Mouse (Mus musculus) limb, embryonic 14.5 days (tissue): ENCODE results near the gene Emilin3. TPM values are rescaled to one million over a fixed set of nuclear protein-coding genes. Genes with fewer than 3 reads are reported as not detected.
A peak's percentile ranks its signal among the peaks of the same experiment; 100 is the strongest.
"Not testable (repeated sequence)": the region's sequence is repeated elsewhere in the genome, so short reads cannot be mapped to it uniquely, and the experiment has no call there.

ENCODE experiments used
- ATAC-seq: fragments of 200-750 bp; cut with Nextera tagmentation; 2 replicates; pipeline ENCODE4 v1.8.0; 2017; ENCODE audit warnings: low read depth, moderate number of reproducible peaks, moderate TSS enrichment; ENCODE audit not compliant: low FRiP score
- DNase-seq: peaks from one replicate; pipeline ENCODE4 v3.0.0-alpha.2; 2015; ENCODE audit warnings: low spot score
- H3K27ac ChIP-seq: fragments of 300-500 bp; sonication (generic); replicated peaks from 2 replicates; pipeline ENCODE4 v1.5.1; 2014; ENCODE audit warnings: low read depth, mild to moderate bottlenecking, low read length, moderate library complexity, mixed read lengths
- H3K27me3 ChIP-seq: fragments of 300-500 bp; sonication (generic); 2 replicates; pipeline ENCODE4 v1.6.1; 2014; ENCODE audit warnings: low read length, mixed read lengths; ENCODE audit not compliant: control insufficient read depth, insufficient read depth
- H3K36me3 ChIP-seq: fragments of 300-500 bp; sonication (generic); 2 replicates; pipeline ENCODE4 v1.6.1; 2014; ENCODE audit warnings: mild to moderate bottlenecking, low read length, moderate library complexity, mixed read lengths; ENCODE audit not compliant: control insufficient read depth, insufficient read depth
- H3K4me1 ChIP-seq: fragments of 300-500 bp; sonication (generic); 2 replicates; pipeline ENCODE4 v1.6.1; 2014; ENCODE audit warnings: antibody characterized with exemption, low read length, mixed read lengths; ENCODE audit not compliant: control insufficient read depth, insufficient read depth
- H3K4me2 ChIP-seq: fragments of 300-500 bp; sonication (generic); replicated peaks from 2 replicates; pipeline ENCODE4 v1.6.1; 2014; ENCODE audit warnings: low read depth, mild to moderate bottlenecking, low read length, moderate library complexity; ENCODE audit not compliant: severe bottlenecking
- H3K4me3 ChIP-seq: fragments of 300-500 bp; sonication (generic); replicated peaks from 2 replicates; pipeline ENCODE4 v1.5.1; 2014; ENCODE audit warnings: low read length
- H3K9ac ChIP-seq: fragments of 300-500 bp; sonication (generic); 2 replicates; pipeline ENCODE4 v1.6.1; 2014; ENCODE audit warnings: mild to moderate bottlenecking, low read depth, low read length, moderate library complexity; ENCODE audit not compliant: severe bottlenecking
- H3K9me3 ChIP-seq: fragments of 300-500 bp; sonication (generic); 2 replicates; pipeline ENCODE4 v1.6.1; 2016; ENCODE audit warnings: low read length; ENCODE audit not compliant: control insufficient read depth
- POLR2A ChIP-seq: fragments of 200-500 bp; IDR thresholded peaks from 2 replicates; pipeline ENCODE4 v1.8.0; 2012; ENCODE audit warnings: inconsistent platforms, mild to moderate bottlenecking, moderate library complexity, borderline replicate concordance; ENCODE audit not compliant: insufficient read depth, insufficient read length; ENCODE audit errors: extremely low read depth
- WGBS: fragments of 180-500 bp; shearing (Covaris S2); extraction: QIAGEN DNeasy Blood & Tissue Kit; methylation state at CpG from one replicate; pipeline ENCODE4 v1.1.7; 2014; 5-methylcytosine and 5-hydroxymethylcytosine counted together
- polyA plus RNA-seq, 2 experiments: library from polyadenylated mRNA; depleted of rRNA in 1 of 2; stranded (reverse) in 1 of 2; unstranded in 1 of 2; fragments of >200 nt; fragmentation: Nextera tagmentation in 1 of 2; extraction: Ambion mirVana in 1 of 2; gene quantifications; 2 replicates each; pipeline versions ENCODE4 v1.2.1 to v1.2.3; 2012 to 2014

The Emilin3 gene
- 69.3 and 89.0 TPM in 2 replicates for polyA plus RNA-seq (2012; rRNA removed)
- 30.3 and 32.3 TPM in 2 replicates for polyA plus RNA-seq (2014; fragmentation: Nextera tagmentation; extraction: Ambion mirVana)

DNA sequence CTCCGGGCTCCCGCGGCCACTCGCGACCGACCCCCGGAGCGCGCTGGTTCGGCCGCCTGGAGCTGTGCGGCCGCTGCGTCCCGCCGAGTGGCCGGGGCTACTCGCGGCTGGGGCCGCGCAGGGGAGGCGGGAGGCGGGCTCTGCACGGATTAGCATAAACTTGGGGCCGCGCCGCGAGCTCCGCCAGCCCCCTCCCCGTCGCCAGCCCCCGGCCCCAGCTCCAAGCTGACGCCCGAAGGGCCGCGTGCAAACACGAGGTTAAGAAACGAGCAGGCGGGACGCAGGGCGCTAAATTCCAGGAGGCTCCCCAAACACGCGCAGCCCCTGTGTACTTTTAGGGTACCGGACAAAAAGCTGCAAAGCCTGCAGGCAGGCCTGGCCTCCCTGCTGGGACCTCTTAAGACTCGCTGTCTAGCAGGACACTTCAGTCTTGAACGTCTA is at the start of gene Emilin3:
Gene Emilin3 (minus strand): TSS at position 98 of the 441 bp plus-strand sequence.
- peak within 1 kb of the TSS; percentile 87 for H3K4me2 ChIP-seq

DNA sequence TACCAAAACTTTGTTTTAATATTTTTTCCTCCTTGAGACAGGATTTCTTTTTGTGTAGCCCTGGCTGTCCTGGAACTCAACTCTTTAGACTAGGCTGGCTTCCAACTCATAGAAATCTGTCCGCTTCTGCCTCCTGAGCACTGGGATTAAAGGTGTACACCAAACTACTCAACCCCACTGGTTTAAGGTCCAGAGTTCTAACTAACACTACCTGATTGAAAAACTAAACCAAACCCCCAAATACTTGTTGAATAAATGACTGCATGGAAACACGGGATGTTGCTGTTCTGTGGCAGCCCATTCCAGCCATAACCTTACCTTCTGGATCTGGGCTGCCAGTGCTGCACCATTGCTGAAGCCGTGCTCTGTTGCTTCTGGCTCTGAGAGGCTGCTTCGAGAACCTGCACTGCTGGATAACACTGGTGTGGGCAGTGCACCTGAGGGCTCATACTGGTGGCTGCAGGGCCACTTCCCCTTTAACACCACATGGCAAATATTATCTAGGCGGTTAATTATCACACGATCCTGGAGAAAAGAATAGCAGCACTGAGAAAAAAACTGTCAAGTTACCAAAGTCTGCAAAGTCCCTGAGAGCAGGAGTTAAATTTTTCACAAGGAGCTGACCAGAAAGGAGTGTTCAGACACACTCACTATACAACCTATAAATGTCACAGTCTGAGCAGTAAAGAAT is 49.0 kb upstream of the Emilin3 start:
- ATAC-seq (no peak), DNase-seq (no peak)
- H3K36me3 ChIP-seq, result peaks cover 84% of the 10 kb centered on the region
- no peaks in the 10 kb centered on the region for H3K27me3 ChIP-seq
- 88% methylated on average over 6 of the region's 6 CpGs for WGBS
- no peaks in the 10 kb centered on the region for H3K4me1 ChIP-seq
- no peaks in the 10 kb centered on the region for H3K9me3 ChIP-seq
- no peak for TF ChIP-seq POLR2A
- H3K27ac ChIP-seq, result no peak overlapping the region
- H3K4me3 ChIP-seq, result no peak overlapping the region
- no peak overlapping the region for H3K4me2 ChIP-seq
- no peak overlapping the region for H3K9ac ChIP-seq

More for the DNA sequence above, at the start of gene Emilin3:
- Histone ChIP-seq H3K27ac (peak within 1 kb of the TSS; percentile 81), H3K4me3 (peak within 1 kb of the TSS; percentile 65), H3K27me3 (no peaks in the 10 kb centered on the region; the same call in 1 of the 2 replicates), H3K9ac (peak within 1 kb of the TSS; percentile 82), H3K9me3 (no peaks in the 10 kb centered on the region), H3K36me3 (peaks cover 23% of the 10 kb centered on the region), H3K4me1 (peaks cover 25% of the 10 kb centered on the region)
- TF ChIP-seq POLR2A, result no peak
- ATAC-seq (peak; percentile 84), DNase-seq (peak; percentile 56)
- WGBS, result 2% methylated on average over 37 of the region's 46 CpGs

DNA sequence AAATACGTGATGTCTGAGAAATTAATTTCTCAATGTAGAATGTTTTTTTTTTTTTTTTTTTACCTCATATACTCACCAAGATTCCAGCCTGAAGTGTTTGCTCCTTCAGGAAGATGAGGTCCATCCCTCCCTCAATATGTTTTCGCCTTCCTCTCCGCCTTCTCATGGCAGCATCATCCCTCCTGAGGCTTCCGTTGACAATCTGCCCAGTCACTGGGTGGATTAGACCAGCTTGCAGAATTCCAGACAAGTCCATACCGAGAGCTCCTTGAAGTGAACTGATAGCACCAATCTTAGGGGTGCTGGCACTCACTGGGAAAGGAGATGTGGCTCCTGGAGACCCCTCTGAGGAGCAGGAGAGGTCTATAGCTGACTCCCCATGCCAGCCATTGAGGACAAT is 47.8 kb upstream of the Emilin3 start:
- Histone ChIP-seq H3K4me2 (no peak overlapping the region), H3K4me1 (no peaks in the 10 kb centered on the region), H3K9me3 (no peaks in the 10 kb centered on the region), H3K9ac (no peak overlapping the region), H3K27ac (no peak overlapping the region), H3K4me3 (no peak overlapping the region), H3K27me3 (no peaks in the 10 kb centered on the region), H3K36me3 (peaks cover 84% of the 10 kb centered on the region)
- 94% methylated on average over 5 of the region's 5 CpGs for WGBS
- no peak for TF ChIP-seq POLR2A
- ATAC-seq, result no peak
- DNase-seq, result no peak

DNA sequence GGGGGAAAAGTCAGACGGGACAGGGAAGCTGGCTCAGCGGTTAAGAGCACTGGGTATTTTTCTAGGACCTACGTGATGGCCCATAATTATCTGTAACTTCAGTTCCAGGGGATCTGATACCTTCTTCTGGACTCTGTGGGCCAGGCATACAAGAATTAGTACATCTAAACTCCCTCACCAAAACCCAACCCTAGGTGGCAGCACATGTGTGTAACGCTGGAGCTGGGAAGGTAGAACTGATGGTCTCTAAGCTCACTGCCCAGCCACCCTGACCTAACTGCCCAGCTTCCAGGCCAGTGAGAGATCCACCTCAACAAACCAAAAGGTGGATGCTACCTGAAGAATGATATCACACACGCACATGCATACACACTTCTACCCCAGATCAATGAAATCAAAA is 46.6 kb upstream of the Emilin3 start:
- Histone ChIP-seq H3K9me3 (no peaks in the 10 kb centered on the region), H3K4me3 (no peak overlapping the region), H3K36me3 (peaks cover 84% of the 10 kb centered on the region), H3K27ac (no peak overlapping the region), H3K4me1 (peaks cover 2% of the 10 kb centered on the region; the same call in 1 of the 2 replicates), H3K4me2 (no peak overlapping the region), H3K9ac (no peak overlapping the region), H3K27me3 (no peaks in the 10 kb centered on the region)
- no peak for ATAC-seq
- WGBS, result 92% methylated on average over 5 of the region's 5 CpGs
- DNase-seq, result no peak
- no peak for TF ChIP-seq POLR2A

DNA sequence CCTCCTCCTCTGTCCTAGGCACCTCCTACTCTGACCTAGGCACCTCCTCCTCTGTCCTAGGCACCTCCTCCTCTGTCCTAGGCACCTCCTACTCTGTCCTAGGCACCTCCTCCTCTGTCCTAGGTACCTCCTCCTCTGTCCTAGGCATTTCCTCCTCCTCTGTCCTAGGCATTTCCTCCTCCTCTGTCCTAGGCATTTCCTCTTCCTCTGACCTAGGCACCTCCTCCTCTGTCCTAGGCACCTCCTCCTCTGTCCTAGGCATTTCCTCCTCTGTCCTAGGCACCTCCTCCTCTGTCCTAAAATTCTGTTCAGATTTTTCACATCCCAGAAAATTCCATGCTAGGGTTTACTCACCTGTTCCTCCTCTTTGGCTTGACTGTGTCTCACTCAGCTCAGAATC is 45.7 kb upstream of the Emilin3 start:
- not testable (repeated sequence) for H3K27ac ChIP-seq, ATAC-seq, H3K9me3 ChIP-seq, H3K4me3 ChIP-seq, H3K4me1 ChIP-seq, H3K4me2 ChIP-seq, H3K9ac ChIP-seq, DNase-seq, H3K27me3 ChIP-seq
- peaks cover 78% of the 10 kb centered on the region for H3K36me3 ChIP-seq

DNA sequence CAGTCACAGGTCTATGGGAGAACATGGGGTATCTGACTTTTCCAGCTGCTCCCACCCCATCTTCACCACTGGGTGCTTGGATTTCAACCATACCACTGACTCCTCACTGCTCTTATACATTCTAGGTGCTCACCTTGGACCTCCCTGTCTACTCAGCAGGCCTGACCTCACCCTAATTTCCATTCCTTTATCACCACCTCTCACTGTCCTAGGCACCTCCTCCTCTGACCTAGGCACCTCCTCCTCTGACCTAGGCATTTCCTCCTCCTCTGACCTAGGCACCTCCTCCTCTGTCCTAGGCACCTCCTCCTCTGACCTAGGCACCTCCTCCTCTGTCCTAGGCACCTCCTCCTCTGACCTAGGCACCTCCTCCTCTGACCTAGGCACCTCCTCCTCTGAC is 45.2 kb upstream of the Emilin3 start:
- H3K9me3 ChIP-seq, H3K27ac ChIP-seq, H3K4me2 ChIP-seq, H3K4me1 ChIP-seq, DNase-seq, ATAC-seq, H3K27me3 ChIP-seq, H3K9ac ChIP-seq, H3K4me3 ChIP-seq: not testable (repeated sequence)
- peaks cover 76% of the 10 kb centered on the region for H3K36me3 ChIP-seq
